Mouse (Mus musculus): ENCODE measurements around the gene Limch1. TPM values are rescaled to one million over a fixed set of nuclear protein-coding genes. Genes with fewer than 3 reads are reported as not detected.

Gene Limch1
- polyA plus RNA-seq, 1 experiment from 2014 or later: 52.8 TPM

GRCm38 (mm10) chr5:66871521-66872050 is 126.0 kb downstream of the Limch1 start:
- Histone ChIP-seq H3K4me2 (no peak overlapping the region), H3K36me3 (no peaks in the 10 kb centered on the region), H3K4me3 (no peak overlapping the region), H3K9ac (no peak overlapping the region), H3K4me1 (replicated peaks) (peaks cover 12% of the 10 kb centered on the region; the same call in 1 of the 2 replicates), H3K27ac (replicated peaks) (no peak overlapping the region), H3K27me3 (no peaks in the 10 kb centered on the region), H3K9me3 (no peaks in the 10 kb centered on the region)
- 92% methylated on average over 11 of the region's 11 CpGs for WGBS
- ATAC-seq (ENCODE audit: low read depth): no peak

GRCm38 (mm10) chr5:66872053-66872452 is 126.4 kb downstream of the Limch1 start:
- no peak overlapping the region for H3K4me3 ChIP-seq
- no peak overlapping the region for H3K9ac ChIP-seq
- no peak overlapping the region for H3K4me2 ChIP-seq
- no peaks in the 10 kb centered on the region for H3K9me3 ChIP-seq
- ATAC-seq (ENCODE audit: low read depth): no peak
- 94% methylated on average over 4 of the region's 4 CpGs for whole genome bisulfite sequencing
- no peak overlapping the region for H3K27ac ChIP-seq (replicated peaks)
- H3K27me3 ChIP-seq: no peaks in the 10 kb centered on the region
- peaks cover 8% of the 10 kb centered on the region; the same call in 1 of the 2 replicates for H3K4me1 ChIP-seq (replicated peaks)
- no peaks in the 10 kb centered on the region for H3K36me3 ChIP-seq

GRCm38 (mm10) chr5:66872681-66873080 is 127.1 kb downstream of the Limch1 start:
- H3K36me3 ChIP-seq: no peaks in the 10 kb centered on the region
- no peak overlapping the region for H3K27ac ChIP-seq (replicated peaks)
- 75% methylated on average over 6 of the region's 6 CpGs for WGBS
- no peak overlapping the region for H3K4me2 ChIP-seq
- H3K9me3 ChIP-seq: no peaks in the 10 kb centered on the region
- peaks cover 8% of the 10 kb centered on the region; the same call in 1 of the 2 replicates for H3K4me1 ChIP-seq (replicated peaks)
- no peak overlapping the region for H3K4me3 ChIP-seq
- no peaks in the 10 kb centered on the region for H3K27me3 ChIP-seq
- ATAC-seq (ENCODE audit: low read depth): no peak
- no peak overlapping the region for H3K9ac ChIP-seq

- H3K4me1 ChIP-seq (replicated peaks): peaks cover 8% of the 10 kb centered on the region; the same call in 1 of the 2 replicates
- H3K36me3 ChIP-seq: no peaks in the 10 kb centered on the region
- no peak overlapping the region for H3K9ac ChIP-seq
- WGBS: 44% methylated on average over 10 of the region's 10 CpGs
- no peak overlapping the region for H3K4me2 ChIP-seq
- no peaks in the 10 kb centered on the region for H3K9me3 ChIP-seq
- no peak overlapping the region for H3K27ac ChIP-seq (replicated peaks)
- no peak for ATAC-seq (ENCODE audit: low read depth)
- H3K4me3 ChIP-seq: no peak overlapping the region
- no peaks in the 10 kb centered on the region for H3K27me3 ChIP-seq
These were observed 130.6 kb downstream of the Limch1 start for GRCm38 (mm10) chr5:66876018-66876805.

- ATAC-seq (ENCODE audit: low read depth): no peak
- no peak overlapping the region for H3K9ac ChIP-seq
- H3K4me1 ChIP-seq (replicated peaks): peaks cover 17% of the 10 kb centered on the region
- 60% methylated on average over 5 of the region's 5 CpGs for WGBS
- no peaks in the 10 kb centered on the region for H3K27me3 ChIP-seq
- H3K27ac ChIP-seq (replicated peaks): no peak overlapping the region
- no peak overlapping the region for H3K4me3 ChIP-seq
- H3K4me2 ChIP-seq: no peak overlapping the region
- H3K9me3 ChIP-seq: no peaks in the 10 kb centered on the region
- H3K36me3 ChIP-seq: no peaks in the 10 kb centered on the region
These were observed 131.4 kb downstream of the Limch1 start for GRCm38 (mm10) chr5:66877066-66877465.

GRCm38 (mm10) chr5:66881901-66882341 is 136.3 kb downstream of the Limch1 start:
- no peak overlapping the region for H3K9ac ChIP-seq
- H3K4me2 ChIP-seq: no peak overlapping the region
- H3K27ac ChIP-seq (replicated peaks): no peak overlapping the region; the same call in 1 of the 2 replicates
- no peaks in the 10 kb centered on the region for H3K36me3 ChIP-seq
- peak; percentile 79 for ATAC-seq (ENCODE audit: low read depth)
- H3K9me3 ChIP-seq: 0 out of 2 replicates have a peak, but pooled peaks cover 15% of the 10 kb centered on the region
- H3K4me1 ChIP-seq (replicated peaks): peaks cover 10% of the 10 kb centered on the region; the same call in 1 of the 2 replicates
- H3K27me3 ChIP-seq: no peaks in the 10 kb centered on the region
- 24% methylated on average over 3 of the region's 3 CpGs for WGBS
- no peak overlapping the region for H3K4me3 ChIP-seq

GRCm38 (mm10) chr5:66882718-66883117 is 137.1 kb downstream of the Limch1 start:
- H3K27ac ChIP-seq (replicated peaks): no peak overlapping the region
- H3K4me1 ChIP-seq (replicated peaks): peaks cover 10% of the 10 kb centered on the region; the same call in 1 of the 2 replicates
- H3K36me3 ChIP-seq: no peaks in the 10 kb centered on the region
- H3K4me3 ChIP-seq: no peak overlapping the region
- 94% methylated on average over 13 of the region's 13 CpGs for WGBS
- no peaks in the 10 kb centered on the region for H3K27me3 ChIP-seq
- H3K4me2 ChIP-seq: no peak overlapping the region
- 0 out of 2 replicates have a peak, but pooled peaks cover 15% of the 10 kb centered on the region for H3K9me3 ChIP-seq
- no peak for ATAC-seq (ENCODE audit: low read depth)
- no peak overlapping the region for H3K9ac ChIP-seq

GRCm38 (mm10) chr5:66884505-66884904 is 138.9 kb downstream of the Limch1 start:
- Histone ChIP-seq H3K27me3 (no peaks in the 10 kb centered on the region), H3K36me3 (no peaks in the 10 kb centered on the region), H3K4me1 (replicated peaks) (peaks cover 18% of the 10 kb centered on the region), H3K9ac (no peak overlapping the region), H3K4me3 (no peak overlapping the region), H3K27ac (replicated peaks) (no peak overlapping the region), H3K9me3 (0 out of 2 replicates have a peak, but pooled peaks cover 15% of the 10 kb centered on the region), H3K4me2 (no peak overlapping the region)
- ATAC-seq (ENCODE audit: low read depth): no peak
- 85% methylated on average over 4 of the region's 4 CpGs for WGBS

- Histone ChIP-seq H3K9me3 (0 out of 2 replicates have a peak, but pooled peaks cover 15% of the 10 kb centered on the region), H3K27me3 (no peaks in the 10 kb centered on the region), H3K4me3 (no peak overlapping the region), H3K4me1 (replicated peaks) (peaks cover 14% of the 10 kb centered on the region), H3K36me3 (0 out of 2 replicates have a peak, but pooled peaks cover 7% of the 10 kb centered on the region), H3K9ac (no peak overlapping the region), H3K27ac (replicated peaks) (no peak overlapping the region), H3K4me2 (no peak overlapping the region)
- no peak for ATAC-seq (ENCODE audit: low read depth)
- 91% methylated on average over 5 of the region's 5 CpGs for WGBS
These were observed 140.9 kb downstream of the Limch1 start for GRCm38 (mm10) chr5:66886410-66887120.

GRCm38 (mm10) chr5:66888061-66888460 is 142.4 kb downstream of the Limch1 start:
- Histone ChIP-seq H3K9ac (no peak overlapping the region), H3K9me3 (0 out of 2 replicates have a peak, but pooled peaks cover 15% of the 10 kb centered on the region), H3K36me3 (0 out of 2 replicates have a peak, but pooled peaks cover 7% of the 10 kb centered on the region), H3K4me1 (replicated peaks) (peaks cover 8% of the 10 kb centered on the region), H3K27ac (replicated peaks) (no peak overlapping the region), H3K4me3 (no peak overlapping the region), H3K27me3 (no peaks in the 10 kb centered on the region), H3K4me2 (no peak overlapping the region)
- 91% methylated on average over 5 of the region's 5 CpGs for whole genome bisulfite sequencing
- ATAC-seq (ENCODE audit: low read depth): no peak

GRCm38 (mm10) chr5:66889337-66889736 is 143.7 kb downstream of the Limch1 start:
- H3K4me3 ChIP-seq: no peak overlapping the region
- peaks cover 8% of the 10 kb centered on the region for H3K4me1 ChIP-seq (replicated peaks)
- WGBS: 55% methylated on average over 11 of the region's 11 CpGs
- H3K27me3 ChIP-seq: no peaks in the 10 kb centered on the region
- H3K9ac ChIP-seq: no peak overlapping the region
- no peak overlapping the region for H3K4me2 ChIP-seq
- peak; percentile 85 for ATAC-seq (ENCODE audit: low read depth)
- 0 out of 2 replicates have a peak, but pooled peaks cover 7% of the 10 kb centered on the region for H3K36me3 ChIP-seq
- H3K9me3 ChIP-seq: 0 out of 2 replicates have a peak, but pooled peaks cover 15% of the 10 kb centered on the region
- H3K27ac ChIP-seq (replicated peaks): peak overlapping the region; percentile 64
